Mouse (Mus musculus) embryonic fibroblast, embryonic 13.5 days (primary cell): ENCODE data around the gene Cep164. TPM values are rescaled to one million over a fixed set of nuclear protein-coding genes. Genes with fewer than 3 reads are reported as not detected.
"Not testable (repeated sequence)": the region's sequence is repeated elsewhere in the genome, so short reads cannot be mapped to it uniquely, and the experiment has no call there.

ENCODE experiments used
- H3K27ac ChIP-seq: 2 replicates; pipeline ENCODE4 v1.5.1; 2012; ENCODE audit warnings: low read length, control low read depth, inconsistent platforms; ENCODE audit not compliant: insufficient read depth
- H3K4me1 ChIP-seq: 2 replicates; pipeline ENCODE4 v1.6.1; 2011; ENCODE audit warnings: low read length; ENCODE audit not compliant: control insufficient read depth, insufficient read depth
- H3K4me3 ChIP-seq: 2 replicates; pipeline ENCODE4 v1.5.1; 2011; ENCODE audit warnings: mild to moderate bottlenecking, control low read depth, low read length; ENCODE audit not compliant: insufficient read depth
- CTCF ChIP-seq: IDR thresholded peaks from 2 replicates; pipeline ENCODE4 v1.5.1; 2011; ENCODE audit warnings: mild to moderate bottlenecking, control low read depth, low read length, moderate library complexity, borderline replicate concordance; ENCODE audit not compliant: insufficient read depth
- POLR2A ChIP-seq: IDR thresholded peaks from 2 replicates; pipeline ENCODE4 v1.6.1; 2011; ENCODE audit warnings: low read depth, mild to moderate bottlenecking, control low read depth, low read length, moderate library complexity
- polyA plus RNA-seq: library from polyadenylated mRNA; stranded (reverse); fragments of >200 nt; gene quantifications from 2 replicates; pipeline ENCODE4 v1.2.4, GENCODE M21; 2011; ENCODE audit warnings: low read depth; ENCODE audit not compliant: missing spikeins, insufficient read length

The Cep164 gene
- polyA plus RNA-seq, 1 experiment: 23.2 TPM

DNA sequence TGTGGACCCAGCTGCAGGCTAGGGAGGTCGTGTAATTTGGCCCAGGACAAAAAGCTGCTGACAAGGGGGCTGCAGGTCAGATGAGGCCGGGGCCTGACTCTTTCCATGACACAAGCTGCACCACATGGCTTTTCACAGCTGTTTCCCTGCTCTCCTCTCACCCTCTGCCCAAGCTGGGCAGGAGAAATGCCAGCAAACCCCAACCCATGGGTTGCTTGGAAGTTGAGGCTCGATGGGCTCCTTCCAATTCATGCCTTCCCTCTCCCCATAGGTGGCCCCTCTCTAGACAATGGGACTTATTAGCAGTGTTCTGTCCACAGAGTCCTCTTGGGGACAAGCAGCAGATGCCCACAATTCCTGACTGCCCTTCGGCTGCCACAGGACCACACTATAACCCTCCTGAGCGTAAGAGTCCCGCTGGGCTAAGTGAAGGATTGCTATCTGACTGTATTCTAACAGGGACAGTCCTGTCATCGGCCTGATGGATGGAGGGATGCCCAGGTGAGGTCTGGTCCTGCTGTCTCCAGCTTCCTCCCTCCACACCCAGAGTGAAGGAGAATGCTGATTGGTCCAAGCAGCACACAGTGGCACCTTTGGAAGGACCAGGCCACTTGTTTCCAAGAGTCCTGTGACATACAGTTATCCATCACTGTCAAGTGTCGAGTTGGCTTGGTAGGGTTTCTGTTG is 36.9 kb downstream of the Cep164 start:
- Histone ChIP-seq H3K27ac (no peak overlapping the region), H3K4me1 (no peaks in the 10 kb centered on the region), H3K4me3 (no peak overlapping the region)
- TF ChIP-seq POLR2A (no peak), CTCF (no peak)

DNA sequence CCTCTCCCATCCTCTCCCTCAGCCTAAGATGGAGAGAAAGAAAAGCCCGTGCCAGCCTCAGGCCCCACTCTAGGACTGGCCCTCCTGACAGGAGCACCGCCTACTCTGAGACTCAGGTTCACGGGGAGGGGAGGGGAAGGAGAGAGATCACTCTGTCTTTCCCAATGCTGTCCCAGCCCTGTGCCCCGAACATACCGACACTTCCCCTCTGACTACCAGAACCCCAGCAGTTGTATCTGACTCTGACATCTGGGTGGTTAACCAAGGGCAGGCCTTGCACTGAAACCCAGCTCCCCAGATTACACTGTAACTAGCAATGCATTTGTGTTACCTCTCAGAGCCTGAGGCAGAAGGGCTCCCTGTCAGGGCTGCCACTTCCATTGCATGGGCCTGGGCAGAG is 40.1 kb downstream of the Cep164 start:
- Histone ChIP-seq H3K27ac (no peak overlapping the region), H3K4me1 (no peaks in the 10 kb centered on the region), H3K4me3 (no peak overlapping the region)
- TF ChIP-seq CTCF (no peak), POLR2A (no peak)

GRCm38 (mm10) chr9:45787547-45787946 is 40.9 kb downstream of the Cep164 start:
- TF ChIP-seq POLR2A (no peak), CTCF (no peak)
- H3K4me3 ChIP-seq: no peak overlapping the region
- no peak overlapping the region for H3K27ac ChIP-seq
- no peaks in the 10 kb centered on the region for H3K4me1 ChIP-seq

- TF ChIP-seq POLR2A (no peak), CTCF (no peak)
- Histone ChIP-seq H3K4me3 (no peak overlapping the region), H3K27ac (no peak overlapping the region), H3K4me1 (no peaks in the 10 kb centered on the region)
These were observed 41.4 kb downstream of the Cep164 start for GRCm38 (mm10) chr9:45787071-45787470.

- H3K4me1 ChIP-seq: no peaks in the 10 kb centered on the region
- TF ChIP-seq CTCF: no peak
- TF ChIP-seq POLR2A: no peak
- no peak overlapping the region for H3K4me3 ChIP-seq
- no peak overlapping the region for H3K27ac ChIP-seq
These were observed 45.0 kb downstream of the Cep164 start for GRCm38 (mm10) chr9:45783249-45784069.

GRCm38 (mm10) chr9:45779201-45779600 is 49.3 kb downstream of the Cep164 start:
- H3K4me3 ChIP-seq: no peak overlapping the region
- no peak for TF ChIP-seq CTCF
- H3K4me1 ChIP-seq: no peaks in the 10 kb centered on the region
- H3K27ac ChIP-seq: no peak overlapping the region

DNA sequence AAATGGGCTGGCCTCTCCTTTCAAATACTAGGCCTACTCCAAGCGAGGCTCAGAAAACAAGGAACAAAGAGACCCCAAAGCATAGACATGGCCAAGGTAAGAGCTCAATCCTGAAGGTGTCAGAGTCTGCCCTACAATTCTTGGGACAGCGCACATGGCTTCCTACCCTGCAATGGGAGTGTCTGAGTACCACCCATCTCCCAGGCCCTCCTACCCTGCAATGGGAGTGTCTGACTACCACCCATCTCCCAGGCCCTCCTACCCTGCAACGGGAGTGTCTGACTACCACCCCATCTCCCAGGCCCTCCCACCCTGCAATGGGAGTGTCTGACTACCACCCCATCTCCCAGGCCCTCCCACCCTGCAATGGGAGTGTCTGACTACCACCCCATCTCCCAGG is 52.3 kb downstream of the Cep164 start:
- H3K4me3 ChIP-seq, H3K4me1 ChIP-seq, H3K27ac ChIP-seq: not testable (repeated sequence)

DNA sequence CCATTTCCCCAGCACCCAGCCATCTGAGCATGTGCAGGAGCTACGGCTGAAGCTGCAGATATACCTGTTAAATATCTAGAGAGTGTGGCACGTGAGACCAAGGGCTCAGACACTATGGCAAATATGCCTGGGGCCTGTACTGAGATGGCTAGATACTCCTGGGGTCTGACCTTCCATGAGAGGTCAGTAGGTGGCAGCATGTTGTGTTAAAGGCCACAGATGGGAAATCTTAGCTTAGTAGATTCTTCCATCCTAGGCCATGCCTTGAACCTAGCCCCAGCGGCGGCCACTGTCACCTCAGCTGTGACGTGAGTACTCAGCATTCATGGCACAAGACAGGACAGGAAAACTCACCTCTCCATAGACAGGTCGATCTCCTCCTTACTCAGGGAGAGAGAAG is 54.4 kb downstream of the Cep164 start:
- H3K4me3 ChIP-seq: no peak overlapping the region
- TF ChIP-seq POLR2A (no peak), CTCF (no peak)
- H3K4me1 ChIP-seq: no peaks in the 10 kb centered on the region
- no peak overlapping the region for H3K27ac ChIP-seq

DNA sequence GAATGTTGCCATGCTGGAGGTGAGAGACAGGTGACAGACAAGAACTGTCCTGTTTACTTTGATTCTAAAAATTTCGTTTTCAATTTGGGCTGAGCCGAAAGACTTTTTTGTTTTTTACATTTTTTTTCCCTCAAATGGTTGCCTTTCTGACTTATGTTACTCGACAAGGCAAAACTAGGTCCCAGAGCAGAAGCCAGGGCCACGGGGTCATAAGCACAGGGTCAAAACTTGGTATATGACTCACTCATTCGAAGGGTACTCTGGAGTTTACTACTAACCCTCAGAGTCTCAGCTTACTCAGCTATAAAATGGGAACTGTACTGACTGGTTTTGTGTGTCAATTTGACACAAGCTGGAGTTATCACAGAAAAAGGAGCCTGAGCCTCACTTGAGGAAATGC is 58.9 kb downstream of the Cep164 start:
- Histone ChIP-seq H3K4me1 (no peaks in the 10 kb centered on the region), H3K4me3 (no peak overlapping the region), H3K27ac (no peak overlapping the region)
- TF ChIP-seq POLR2A (no peak), CTCF (no peak)

GRCm38 (mm10) chr9:45768421-45768820 is 60.1 kb downstream of the Cep164 start:
- no peaks in the 10 kb centered on the region for H3K4me1 ChIP-seq
- TF ChIP-seq POLR2A (no peak), CTCF (no peak)
- no peak overlapping the region for H3K4me3 ChIP-seq
- H3K27ac ChIP-seq: no peak overlapping the region
